Mouse (Mus musculus) kidney, adult 2 months (tissue): Measurements from ENCODE around the gene Mprip. TPM values are rescaled to one million over a fixed set of nuclear protein-coding genes. Genes with fewer than 3 reads are reported as not detected.
A peak's percentile ranks its signal among the peaks of the same experiment; 100 is the strongest.
"Not testable (repeated sequence)": the region's sequence is repeated elsewhere in the genome, so short reads cannot be mapped to it uniquely, and the experiment has no call there.

Source experiments
- DNase-seq: peaks from one replicate; pipeline ENCODE4 v3.0.0; 2021
- H3K27ac ChIP-seq: fragments of 200-500 bp; 2 replicates; pipeline ENCODE4 v1.5.1; 2012; ENCODE audit warnings: low read depth, low read length, control low read depth, inconsistent platforms; ENCODE audit not compliant: insufficient read depth
- H3K27me3 ChIP-seq: fragments of 200-500 bp; replicated peaks from 2 replicates; pipeline ENCODE4 v1.6.1; 2012; ENCODE audit warnings: mild to moderate bottlenecking, moderate library complexity, low read length, inconsistent platforms; ENCODE audit not compliant: control insufficient read depth, insufficient read depth
- H3K36me3 ChIP-seq: fragments of 200-500 bp; 2 replicates; pipeline ENCODE4 v1.6.1; 2012; ENCODE audit warnings: mild to moderate bottlenecking, moderate library complexity, low read length, inconsistent platforms; ENCODE audit not compliant: control insufficient read depth, insufficient read depth
- H3K4me1 ChIP-seq: fragments of 200-500 bp; 2 replicates; pipeline ENCODE4 v1.6.1; 2011; ENCODE audit warnings: low read length; ENCODE audit not compliant: control insufficient read depth, insufficient read depth
- H3K4me3 ChIP-seq: fragments of 200-500 bp; 2 replicates; pipeline ENCODE4 v1.5.1; 2011; ENCODE audit warnings: mild to moderate bottlenecking, low read depth, low read length, control low read depth; ENCODE audit not compliant: insufficient read depth
- CTCF ChIP-seq: fragments of 200-500 bp; conservative IDR thresholded peaks from 2 replicates; pipeline ENCODE4 v1.5.1; 2011; ENCODE audit warnings: low read depth, mild to moderate bottlenecking, control low read depth, low read length, moderate library complexity, mixed read lengths; ENCODE audit not compliant: insufficient read depth, insufficient read length
- POLR2A ChIP-seq: fragments of 200-500 bp; IDR thresholded peaks from one replicate; pipeline ENCODE4 v1.6.1; 2011; ENCODE audit warnings: low read depth, low read length, control low read depth
- WGBS: fragments of 180-500 bp; shearing (Covaris S2); methylation state at CpG from one replicate; pipeline ENCODE4 v1.1.7; 2018; 5-methylcytosine and 5-hydroxymethylcytosine counted together
- polyA plus RNA-seq: library from polyadenylated mRNA; depleted of rRNA; stranded (reverse); fragments of >200 nt; gene quantifications from 2 replicates; pipeline ENCODE4 v1.2.3, GENCODE M21; 2012; rRNA removed

Gene Mprip
- polyA plus RNA-seq, result 107 and 115 TPM in 2 replicates

DNA sequence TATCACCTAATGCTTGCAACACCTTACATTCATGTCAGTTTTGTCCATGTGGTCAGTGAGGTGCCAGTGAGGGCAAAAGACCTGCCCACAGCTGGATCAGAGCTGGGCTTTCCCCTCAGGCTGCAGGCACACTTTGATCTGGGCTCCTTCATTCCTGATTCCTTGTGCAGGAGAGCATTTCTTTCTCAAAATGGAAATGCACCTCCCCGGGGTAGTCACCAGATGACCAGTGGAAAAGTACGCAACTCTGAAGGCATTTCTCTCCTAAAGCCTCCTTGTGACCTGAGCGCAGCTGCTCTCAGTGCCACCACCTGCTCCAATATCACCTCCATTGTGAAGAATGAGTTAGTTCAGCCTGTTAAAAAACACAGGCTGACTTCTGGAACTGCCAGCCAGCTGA is at the start of gene Mprip:
Gene Mprip (plus strand): TSS at position 301 of the 400 bp plus-strand sequence.
- Histone ChIP-seq H3K27me3 (no peaks in the 10 kb centered on the region), H3K4me3 (peak within 1 kb of the TSS; percentile 81), H3K4me1 (peaks cover 22% of the 10 kb centered on the region; the same call in 1 of the 2 replicates), H3K36me3 (no peaks in the 10 kb centered on the region), H3K27ac (peak within 1 kb of the TSS; percentile 99)
- DNase-seq, result peak; percentile 69
- WGBS, result 62% methylated on average over 3 of the region's 3 CpGs
- TF ChIP-seq CTCF, result no peak
- no peak for TF ChIP-seq POLR2A

DNA sequence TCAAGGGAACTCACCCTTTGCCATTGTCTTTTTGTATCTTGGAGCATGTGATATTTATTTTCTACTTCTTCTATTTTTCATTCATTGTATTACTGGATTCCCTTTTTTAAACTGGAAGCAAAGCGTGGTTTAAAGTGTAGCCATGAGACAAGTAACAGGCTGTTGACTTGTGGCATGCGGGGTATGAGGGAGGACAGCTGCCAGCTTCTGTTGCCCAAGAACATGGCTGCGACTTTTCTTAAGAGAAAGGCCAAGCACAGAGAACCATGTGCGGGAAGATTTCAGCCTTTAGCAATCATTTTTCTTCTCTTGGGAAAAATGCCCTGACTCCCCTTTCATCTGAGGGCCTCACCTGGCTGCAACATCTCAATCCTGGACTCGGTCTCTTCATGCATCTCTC is 49.5 kb upstream of the Mprip start:
- Histone ChIP-seq H3K27ac (no peak overlapping the region), H3K4me1 (no peaks in the 10 kb centered on the region), H3K4me3 (no peak overlapping the region), H3K27me3 (no peaks in the 10 kb centered on the region), H3K36me3 (no peaks in the 10 kb centered on the region)
- no peak for DNase-seq
- WGBS, result 73% methylated on average over 5 of the region's 5 CpGs
- TF ChIP-seq CTCF (no peak), POLR2A (no peak)

DNA sequence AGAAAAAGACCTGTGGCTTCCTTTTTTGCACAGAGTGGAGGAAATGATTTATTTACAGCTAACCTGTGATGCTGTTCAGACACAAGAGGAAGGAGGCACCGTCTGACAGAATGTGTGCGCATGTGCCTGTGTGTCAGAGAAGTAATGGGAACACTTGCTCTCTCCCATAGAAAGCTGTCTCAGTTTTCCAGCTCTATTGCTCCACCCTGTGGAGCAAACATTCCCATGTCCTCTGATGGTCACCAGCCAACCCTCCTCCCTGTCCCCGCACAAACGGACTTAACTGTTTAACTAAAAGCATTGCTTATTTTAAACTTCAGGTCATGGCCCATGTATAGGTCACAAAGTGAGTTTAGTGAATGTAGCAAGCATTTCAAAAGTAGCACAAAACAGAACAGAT is 47.0 kb upstream of the Mprip start:
- 23% methylated on average over 4 of the region's 4 CpGs for WGBS
- Histone ChIP-seq H3K4me1 (no peaks in the 10 kb centered on the region), H3K4me3 (no peak overlapping the region), H3K36me3 (no peaks in the 10 kb centered on the region), H3K27me3 (no peaks in the 10 kb centered on the region), H3K27ac (no peak overlapping the region)
- peak; percentile 27 for DNase-seq
- TF ChIP-seq POLR2A (no peak), CTCF (peak; percentile 54)

DNA sequence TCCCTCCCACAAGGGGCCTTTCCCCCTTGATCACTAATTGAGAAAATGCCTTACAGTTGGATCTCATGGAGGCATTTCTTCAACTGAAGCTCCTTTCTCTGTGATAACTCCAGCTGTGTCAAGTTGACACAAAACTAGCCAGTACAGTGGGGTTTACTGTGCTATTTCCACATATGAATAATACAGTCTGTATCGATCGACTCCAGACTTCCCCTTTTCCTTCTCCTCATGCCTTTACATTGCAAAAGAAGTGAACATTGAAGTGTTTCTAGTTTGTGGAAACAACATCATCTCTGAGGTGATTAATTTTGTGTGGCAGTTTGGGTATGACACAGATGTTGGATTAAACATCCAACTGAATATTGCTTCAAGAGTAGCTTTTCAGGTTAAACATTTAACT is 44.1 kb upstream of the Mprip start:
- H3K36me3 ChIP-seq, H3K27me3 ChIP-seq, DNase-seq, H3K4me3 ChIP-seq, H3K27ac ChIP-seq, H3K4me1 ChIP-seq: not testable (repeated sequence)
- 97% methylated on average over 2 of the region's 2 CpGs for WGBS

DNA sequence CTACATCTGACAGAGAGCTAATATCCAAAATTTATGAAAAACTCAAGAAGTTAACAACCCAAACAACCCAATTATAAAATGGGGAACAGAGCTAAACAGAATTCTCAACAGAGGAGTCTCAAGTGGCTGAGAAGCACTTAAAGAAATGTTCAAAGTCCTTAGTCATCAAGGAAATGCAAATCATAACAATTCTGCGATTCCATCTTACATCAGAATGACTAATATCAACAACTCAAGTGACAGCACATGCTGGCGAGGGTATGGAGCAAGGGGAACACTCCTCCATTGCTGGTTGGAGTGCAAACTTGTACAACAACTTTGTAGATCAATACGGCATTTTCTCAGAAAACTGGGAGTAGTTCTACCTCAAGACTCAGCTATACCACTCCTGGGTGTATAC is 38.9 kb upstream of the Mprip start:
- Histone ChIP-seq H3K27me3 (no peaks in the 10 kb centered on the region), H3K36me3 (no peaks in the 10 kb centered on the region), H3K4me1 (no peaks in the 10 kb centered on the region), H3K4me3 (no peak overlapping the region), H3K27ac (no peak overlapping the region)
- WGBS, result 68% methylated on average over 3 of the region's 3 CpGs
- TF ChIP-seq CTCF (no peak), POLR2A (no peak)
- no peak for DNase-seq

DNA sequence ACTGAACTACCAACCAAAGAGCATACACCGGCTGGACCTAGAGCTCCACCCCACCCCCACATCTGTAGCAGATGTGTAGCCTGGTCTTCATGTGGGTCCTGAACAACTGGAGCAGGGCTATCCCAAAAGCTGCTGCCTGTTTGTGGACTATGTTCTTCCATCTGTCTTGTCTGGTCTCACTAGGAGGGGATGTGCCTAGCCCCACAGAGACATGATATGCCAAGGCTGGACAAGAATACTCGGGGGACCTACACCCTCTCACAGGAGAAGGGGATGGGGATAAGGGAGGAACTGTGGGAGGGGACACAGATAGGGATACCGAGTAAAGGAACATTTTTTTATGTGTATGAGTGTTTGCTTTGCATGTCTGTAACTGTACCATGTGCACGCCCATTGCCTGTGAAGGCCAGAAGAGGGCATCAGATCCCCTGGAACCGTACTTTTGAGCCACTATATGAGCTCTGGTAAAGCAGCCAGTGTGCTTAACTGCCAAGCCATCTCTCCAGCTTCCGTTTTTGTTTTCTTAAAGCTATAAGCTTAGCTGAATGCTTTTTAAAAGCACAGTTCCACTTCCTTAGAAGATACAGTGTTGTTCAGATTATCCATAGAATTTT is 37.0 kb upstream of the Mprip start:
- TF ChIP-seq CTCF, result peak; percentile 86
- no peak for TF ChIP-seq POLR2A
- peak; percentile 69 for DNase-seq
- WGBS, result 21% methylated on average over 6 of the region's 6 CpGs
- H3K4me1 ChIP-seq, result no peaks in the 10 kb centered on the region
- no peaks in the 10 kb centered on the region for H3K36me3 ChIP-seq
- no peaks in the 10 kb centered on the region for H3K27me3 ChIP-seq
- H3K27ac ChIP-seq, result no peak overlapping the region
- no peak overlapping the region for H3K4me3 ChIP-seq

DNA sequence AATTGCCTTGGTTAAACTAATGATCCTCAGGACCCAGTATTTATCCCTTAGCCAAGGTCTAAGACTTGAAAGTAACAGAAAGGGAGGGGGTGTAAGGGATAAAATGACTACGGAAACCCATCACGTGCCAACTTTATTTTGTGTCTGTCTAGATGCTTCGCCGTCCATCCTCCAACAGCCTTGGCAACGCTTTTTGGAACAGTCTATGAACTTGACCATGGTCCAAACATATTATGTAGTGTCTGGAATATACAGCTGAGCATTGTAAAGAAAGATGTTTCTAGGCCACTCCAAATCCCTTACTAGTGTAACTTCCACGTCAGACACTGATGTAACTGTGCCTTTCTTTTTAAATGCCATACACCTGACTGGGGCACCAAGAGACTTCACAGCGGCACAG is 34.9 kb upstream of the Mprip start:
- TF ChIP-seq POLR2A (no peak), CTCF (no peak)
- 84% methylated on average over 7 of the region's 7 CpGs for WGBS
- no peaks in the 10 kb centered on the region for H3K36me3 ChIP-seq
- H3K4me1 ChIP-seq, result no peaks in the 10 kb centered on the region
- no peak for DNase-seq
- no peak overlapping the region for H3K4me3 ChIP-seq
- H3K27me3 ChIP-seq, result no peaks in the 10 kb centered on the region
- no peak overlapping the region for H3K27ac ChIP-seq
